Mouse (Mus musculus) megakaryocyte-erythroid progenitor cell, adult 5-6 weeks (primary cell): ENCODE measurements around the gene Tm7sf2. TPM values are rescaled to one million over a fixed set of nuclear protein-coding genes. Genes with fewer than 3 reads are reported as not detected.

Source experiments
- ATAC-seq: replicated peaks from 2 replicates; pipeline ENCODE4 v1.8.0; 2016; ENCODE audit warnings: mild to moderate bottlenecking, inconsistent platforms; ENCODE audit not compliant: severe bottlenecking, poor library complexity, low FRiP score, low TSS enrichment
- total RNA-seq, 2 experiments: library from RNA; stranded (forward) in 1 of 2; stranded (reverse) in 1 of 2; fragments of 200-1000, 215-1000 nt in 1 of 2; fragments of >200 nt in 1 of 2; fragmentation: Nextera tagmentation in 1 of 2; gene quantifications; 2 replicates each; pipeline ENCODE4 v1.2.3; 2014 to 2017

Tm7sf2 gene
- total RNA-seq (2014; fragmentation: Nextera tagmentation) (13.7 and 14.7 TPM in 2 replicates), total RNA-seq (2017) (3.6 and 4.8 TPM in 2 replicates)

GRCm38 (mm10) chr19:6067724-6068415 is at the start of gene Tm7sf2:
TSS of gene Tm7sf2 (minus strand) at chr19:6068373.
- peak; percentile 86 for ATAC-seq

- ATAC-seq, result no peak
Measured at GRCm38 (mm10) chr19:6117346-6117985, 49.3 kb upstream of the Tm7sf2 start.

GRCm38 (mm10) chr19:6116113-6116850 is 48.1 kb upstream of the Tm7sf2 start:
- ATAC-seq, result no peak

- no peak for ATAC-seq
Measured at GRCm38 (mm10) chr19:6113116-6113515, 44.9 kb upstream of the Tm7sf2 start.

- no peak for ATAC-seq
Measured at GRCm38 (mm10) chr19:6105586-6105985, 37.4 kb upstream of the Tm7sf2 start, which contains the start of gene Naaladl1. TSS of gene Naaladl1 (plus strand) at chr19:6105782.

GRCm38 (mm10) chr19:6104476-6104875 is 36.3 kb upstream of the Tm7sf2 start:
- ATAC-seq, result no peak

GRCm38 (mm10) chr19:6102169-6102853 is 34.1 kb upstream of the Tm7sf2 start:
- ATAC-seq, result peak; percentile 68

- ATAC-seq, result no peak
Measured at GRCm38 (mm10) chr19:6101186-6101585, 33.0 kb upstream of the Tm7sf2 start.

- ATAC-seq, result no peak
Measured at GRCm38 (mm10) chr19:6097847-6098246, 29.7 kb upstream of the Tm7sf2 start.

GRCm38 (mm10) chr19:6094119-6094518 is 25.9 kb upstream of the Tm7sf2 start, which contains the start of gene AC131692.1:
TSS of gene AC131692.1 (plus strand) at chr19:6094419.
- no peak for ATAC-seq

GRCm38 (mm10) chr19:6088841-6089240 is 20.7 kb upstream of the Tm7sf2 start:
- no peak for ATAC-seq

GRCm38 (mm10) chr19:6085417-6085879 is 17.3 kb upstream of the Tm7sf2 start:
- ATAC-seq, result peak; percentile 79

GRCm38 (mm10) chr19:6084478-6085248 is 16.5 kb upstream of the Tm7sf2 start, which contains the start of the genes Zfpl1 and Cdca5:
TSS of gene Zfpl1 (minus strand) at chr19:6084956.
TSS of gene Cdca5 (plus strand) at chr19:6084983.
- peak; percentile 90 for ATAC-seq

GRCm38 (mm10) chr19:6082156-6082555 is 14.0 kb upstream of the Tm7sf2 start, which contains the start of gene Gm28374:
TSS of gene Gm28374 (minus strand) at chr19:6082256.
- no peak for ATAC-seq

- no peak for ATAC-seq
Measured at GRCm38 (mm10) chr19:6079983-6080480, 11.9 kb upstream of the Tm7sf2 start, which contains the start of gene Tmem262. TSS of gene Tmem262 (plus strand) at chr19:6080033.

- peak; percentile 98 for ATAC-seq
Measured at GRCm38 (mm10) chr19:6076564-6077393, 8.6 kb upstream of the Tm7sf2 start, which contains the start of gene Vps51. TSS of gene Vps51 (minus strand) at chr19:6077231.

- ATAC-seq, result no peak
Measured at GRCm38 (mm10) chr19:6073889-6074288, 5.7 kb upstream of the Tm7sf2 start.
